Mouse (Mus musculus) embryonic fibroblast, embryonic 13.5 days (primary cell): ENCODE data around the gene Vwa5b2.

Experiments
- CTCF ChIP-seq: IDR thresholded peaks from 2 replicates; pipeline ENCODE4 v1.5.1; 2011; ENCODE audit warnings: mild to moderate bottlenecking, control low read depth, low read length, moderate library complexity, borderline replicate concordance; ENCODE audit not compliant: insufficient read depth
- POLR2A ChIP-seq: IDR thresholded peaks from 2 replicates; pipeline ENCODE4 v1.6.1; 2011; ENCODE audit warnings: low read depth, mild to moderate bottlenecking, control low read depth, low read length, moderate library complexity

DNA sequence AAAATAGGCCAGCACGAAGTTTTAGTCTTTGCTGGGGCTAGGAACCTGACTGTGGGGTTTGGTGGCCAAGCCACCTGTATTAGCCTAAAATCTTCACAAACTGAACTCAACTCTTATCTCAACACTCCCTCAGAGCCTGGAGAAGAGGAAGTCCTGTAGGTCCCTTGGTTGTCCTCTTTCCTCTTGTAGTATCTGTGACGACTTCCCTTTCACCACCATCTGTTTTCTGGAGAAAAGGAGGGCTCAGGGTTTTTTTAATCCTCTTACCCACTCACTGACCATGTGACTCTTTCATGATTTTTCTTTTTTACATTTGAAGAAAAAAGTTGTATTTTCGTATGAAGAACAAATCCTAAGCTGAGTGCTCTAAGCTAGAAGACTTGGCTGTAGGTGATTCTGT is 49.6 kb upstream of the Vwa5b2 start:
- TF ChIP-seq POLR2A (no peak), CTCF (no peak)
